Mouse (Mus musculus) naive thymus-derived CD4-positive, alpha-beta T cell, adult 2 months (primary cell): Measurements from ENCODE around the gene Afg1l.
A peak's percentile ranks its signal among the peaks of the same experiment; 100 is the strongest.

ENCODE experiments used
- DNase-seq: peaks from one replicate; pipeline ENCODE4 v3.0.0-alpha.2; 2011; ENCODE audit warnings: low read depth

Gene Afg1l

DNA sequence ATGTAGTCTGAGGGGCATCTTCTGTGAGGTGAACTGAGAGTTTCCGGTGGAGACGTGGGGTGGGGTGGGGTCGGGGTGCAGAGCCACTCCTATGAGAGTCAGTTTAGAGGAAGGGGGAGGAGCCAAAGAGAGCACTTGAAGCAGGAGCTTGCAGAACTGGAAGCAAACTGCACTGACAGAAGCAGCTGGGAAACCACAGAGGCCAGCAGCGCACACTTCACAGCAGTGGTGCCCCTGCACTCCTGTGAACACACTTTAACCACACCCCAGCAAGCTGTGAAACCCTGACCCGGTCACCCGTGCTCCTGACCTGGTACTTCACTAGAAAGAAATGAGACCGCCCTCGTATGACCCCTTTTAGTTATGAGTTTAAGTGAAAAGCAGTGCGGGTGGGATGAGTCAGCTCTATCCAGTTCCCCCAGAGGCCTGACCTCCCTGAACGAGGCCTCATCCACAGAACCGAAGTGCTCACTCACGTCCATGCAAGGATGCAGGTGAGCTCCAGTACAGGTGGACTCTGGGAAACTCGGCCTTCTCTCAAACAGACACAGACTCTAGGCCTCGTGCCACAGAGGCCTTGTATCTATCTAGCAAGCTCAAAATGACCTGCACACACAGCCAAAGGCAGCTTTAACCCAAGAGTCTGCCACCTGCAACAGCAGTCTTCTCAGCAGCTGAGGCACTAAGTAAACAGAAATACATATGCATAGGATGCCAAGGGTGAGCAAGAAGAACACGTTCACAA, 208.9 kb downstream of the Afg1l start:
- DNase-seq, result peak; percentile 90

DNA sequence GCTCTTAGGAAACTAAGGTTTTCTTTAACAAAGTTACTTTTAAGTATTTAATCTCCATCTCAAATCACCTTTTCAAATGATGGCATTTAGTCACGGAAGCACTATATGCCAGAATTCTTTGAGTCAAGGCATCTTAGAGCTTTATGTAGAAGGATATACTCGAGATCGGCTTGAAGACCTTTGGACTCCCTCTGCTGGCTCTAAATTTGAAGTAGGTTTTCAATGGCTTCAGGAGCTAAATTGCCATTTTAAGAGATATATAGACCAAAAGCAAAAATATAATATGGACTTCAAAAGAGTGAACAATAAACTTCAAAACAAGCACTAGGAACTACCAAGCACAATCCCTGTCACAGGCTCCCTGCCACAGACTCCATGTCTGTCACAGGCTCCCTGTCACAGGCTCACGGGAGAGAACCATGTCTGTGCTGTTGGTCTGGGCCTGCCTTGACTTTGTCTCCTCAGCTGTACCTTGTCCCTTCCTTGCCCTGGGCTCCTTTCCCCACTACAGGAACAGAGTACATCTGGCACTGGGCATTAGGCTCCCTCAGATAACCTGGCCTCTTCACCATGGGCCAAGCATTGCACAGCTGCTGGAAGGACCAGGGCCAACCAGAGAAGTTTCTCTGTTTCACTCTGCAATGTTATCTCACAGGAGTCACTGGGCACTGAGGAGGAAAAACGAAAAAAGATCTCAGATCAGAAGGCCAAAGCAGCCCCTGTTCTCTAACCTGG, 210.4 kb downstream of the Afg1l start:
- DNase-seq, result peak; percentile 9

DNA sequence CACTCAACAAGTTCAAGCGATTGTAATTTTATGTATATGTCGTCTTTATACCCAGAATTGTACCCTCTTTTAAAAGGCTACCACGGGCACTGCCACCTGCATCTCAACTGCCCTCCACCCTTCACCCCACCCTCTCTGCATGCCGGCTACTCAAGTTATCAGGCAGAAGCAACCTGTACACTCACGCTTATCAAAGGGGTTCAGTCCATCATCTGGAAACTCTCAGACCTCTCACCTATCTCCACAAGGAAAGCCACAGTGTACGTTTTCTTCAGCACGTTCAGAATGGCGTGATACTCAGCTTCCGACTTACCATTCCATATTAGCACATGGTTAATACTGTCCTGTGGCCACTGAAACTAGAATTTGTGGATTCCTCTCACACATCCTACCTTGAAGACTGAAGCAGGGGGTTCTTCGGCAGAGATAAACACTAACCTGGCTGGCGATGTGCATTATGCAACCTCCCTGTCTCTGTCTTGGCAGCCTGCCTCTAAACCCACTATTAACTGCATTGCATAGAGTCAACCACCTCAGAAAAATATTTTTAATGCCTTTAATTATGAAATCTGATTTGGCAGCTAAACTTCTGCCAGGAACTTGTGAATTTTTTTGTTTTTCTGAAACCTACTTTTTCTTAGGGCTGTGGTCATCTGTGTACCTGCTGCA, 213.2 kb downstream of the Afg1l start:
- DNase-seq, result no peak

DNA sequence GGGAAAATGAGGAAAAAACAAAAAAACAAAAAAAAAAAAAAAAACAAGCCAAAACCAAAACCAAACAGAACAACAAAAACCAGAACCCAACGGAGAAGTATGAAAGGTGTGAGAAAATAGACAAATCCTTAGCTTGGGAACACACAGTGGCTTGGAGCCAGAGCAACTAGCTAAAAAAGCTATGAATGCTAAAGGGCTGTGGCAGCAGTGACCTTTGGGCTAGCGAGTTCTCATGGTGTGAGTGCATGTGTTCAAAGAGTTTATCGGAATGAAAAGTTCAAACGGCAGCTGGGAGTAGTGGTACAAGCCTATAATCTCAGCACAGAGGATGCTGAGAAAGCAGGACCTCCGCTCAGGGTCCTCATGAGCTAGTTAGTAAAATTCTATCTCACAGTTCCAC, 214.2 kb downstream of the Afg1l start:
- no peak for DNase-seq

DNA sequence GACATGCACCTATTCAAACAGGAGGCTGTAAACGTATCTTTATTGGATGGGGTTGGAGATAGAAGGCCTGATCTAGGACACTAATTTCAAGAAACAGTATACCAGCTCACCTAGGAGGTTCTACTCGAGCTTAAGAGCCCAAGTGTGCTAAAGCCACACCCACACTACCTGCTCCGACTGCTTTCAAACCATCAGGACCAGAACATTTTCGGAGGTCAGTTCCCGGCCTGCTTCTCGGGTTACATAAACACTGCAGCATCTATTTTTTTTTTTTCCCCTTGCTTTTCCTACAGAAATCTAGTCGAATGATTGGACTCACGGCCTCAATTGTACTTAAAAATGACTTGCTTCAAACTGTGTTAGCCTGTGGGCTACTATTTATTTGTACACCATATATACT, 214.7 kb downstream of the Afg1l start:
- no peak for DNase-seq
